Mouse (Mus musculus) G1E (cell line): ENCODE measurements around the gene AI593442.

Source experiments
- CTCF ChIP-seq: IDR thresholded peaks from 2 replicates; pipeline ENCODE4 v1.5.1; 2012; ENCODE audit warnings: low read depth, low read length, inconsistent platforms, mixed read lengths
- GATA1 ChIP-seq: IDR thresholded peaks from 2 replicates; pipeline ENCODE4 v1.6.1; 2012; ENCODE audit warnings: borderline replicate concordance, low read length, inconsistent platforms, mixed read lengths
- GATA2 ChIP-seq: IDR thresholded peaks from 2 replicates; pipeline ENCODE4 v1.6.1; 2012; ENCODE audit warnings: low read depth, low read length, inconsistent platforms, borderline replicate concordance
- POLR2AphosphoS5 ChIP-seq: IDR thresholded peaks from 2 replicates; pipeline ENCODE4 v1.6.1; 2012; ENCODE audit warnings: low read depth, low read length, inconsistent platforms; ENCODE audit not compliant: insufficient replicate concordance
- TAL1 ChIP-seq: conservative IDR thresholded peaks from 2 replicates; pipeline ENCODE4 v1.6.1; 2012; ENCODE audit warnings: low read depth, low read length, inconsistent platforms, mixed read lengths

DNA sequence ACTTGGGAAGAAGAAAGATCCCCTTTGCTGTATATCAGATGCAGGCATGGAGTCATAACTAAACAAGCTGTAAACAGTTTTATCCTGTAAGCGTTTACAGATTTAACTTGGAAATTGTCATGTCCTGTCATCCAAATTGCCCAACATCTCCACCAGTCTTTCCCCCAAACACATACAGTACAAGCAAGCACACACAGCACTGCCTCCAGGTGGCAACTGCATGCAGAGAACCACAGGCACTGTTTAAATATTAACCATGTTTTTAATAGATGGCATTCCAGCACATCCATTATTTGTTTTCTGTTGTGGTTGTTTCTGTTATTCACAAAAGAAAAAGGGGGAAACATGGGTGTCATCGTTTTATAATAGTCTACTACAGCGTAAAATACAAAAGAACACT, 3.6 kb downstream of the AI593442 start:
- no peak for TF ChIP-seq CTCF
- no peak for TF ChIP-seq GATA1
- TF ChIP-seq POLR2AphosphoS5 = no peak
- no peak for TF ChIP-seq GATA2
- no peak for TF ChIP-seq TAL1
